Mouse (Mus musculus) lung, embryonic 14.5 days (tissue): ENCODE results near the gene Rgs14. TPM values are rescaled to one million over a fixed set of nuclear protein-coding genes. Genes with fewer than 3 reads are reported as not detected.

Source experiments
- ATAC-seq: fragments of 200-750 bp; cut with Nextera tagmentation; 2 replicates; pipeline ENCODE4 v1.8.0; 2017; ENCODE audit warnings: mild to moderate bottlenecking, moderate TSS enrichment, moderate library complexity; ENCODE audit not compliant: insufficient read depth
- DNase-seq: peaks from one replicate; pipeline ENCODE4 v3.0.0-alpha.2; 2015
- H3K27ac ChIP-seq: fragments of 300-500 bp; sonication (generic); 2 replicates; pipeline ENCODE4 v1.5.1; 2014; ENCODE audit warnings: low read depth, mild to moderate bottlenecking, moderate library complexity
- H3K27me3 ChIP-seq: fragments of 300-500 bp; sonication (generic); 2 replicates; pipeline ENCODE4 v1.6.1; 2014; ENCODE audit warnings: low read length, control low read depth; ENCODE audit not compliant: insufficient read depth
- H3K36me3 ChIP-seq: fragments of 300-500 bp; sonication (generic); 2 replicates; pipeline ENCODE4 v1.6.1; 2014; ENCODE audit warnings: control low read depth; ENCODE audit not compliant: insufficient read depth
- H3K4me1 ChIP-seq: fragments of 300-500 bp; sonication (generic); 2 replicates; pipeline ENCODE4 v1.6.1; 2014; ENCODE audit warnings: antibody characterized with exemption, control low read depth; ENCODE audit not compliant: insufficient read depth
- H3K4me2 ChIP-seq: fragments of 300-500 bp; sonication (generic); 2 replicates; pipeline ENCODE4 v1.6.1; 2014; ENCODE audit warnings: mild to moderate bottlenecking
- H3K4me3 ChIP-seq: fragments of 300-500 bp; sonication (generic); 2 replicates; pipeline ENCODE4 v1.5.1; 2014; ENCODE audit warnings: low read depth, low read length
- H3K9ac ChIP-seq: fragments of 300-500 bp; sonication (generic); 2 replicates; pipeline ENCODE4 v1.6.1; 2014
- H3K9me3 ChIP-seq: fragments of 300-500 bp; sonication (generic); 2 replicates; pipeline ENCODE4 v1.6.1; 2016; ENCODE audit warnings: low read depth, low read length, control low read depth
- CTCF ChIP-seq: IDR thresholded peaks from 2 replicates; pipeline ENCODE4 v1.5.1; 2016; ENCODE audit warnings: antibody characterized with exemption, low read depth
- WGBS: fragments of 180-500 bp; shearing (Covaris S2); extraction: QIAGEN DNeasy Blood & Tissue Kit; methylation state at CpG from one replicate; pipeline ENCODE4 v1.1.7; 2014; 5-methylcytosine and 5-hydroxymethylcytosine counted together
- polyA plus RNA-seq: library from polyadenylated mRNA; unstranded; fragments of >200 nt; fragmentation: Nextera tagmentation; extraction: Ambion mirVana; gene quantifications from 2 replicates; pipeline ENCODE4 v1.2.1, GENCODE M21; 2014

Gene Rgs14
- polyA plus RNA-seq = 0.69 and 1.0 TPM in 2 replicates

- H3K9me3 ChIP-seq = no peaks in the 10 kb centered on the region
- H3K4me2 ChIP-seq = 0 out of 2 replicates have a peak within 1 kb of the TSS, but pooled peaks have one; percentile 18
- peak; percentile 28; the same call in 1 of the 2 replicates for ATAC-seq
- no peaks in the 10 kb centered on the region for H3K4me1 ChIP-seq
- no peaks in the 10 kb centered on the region for H3K27me3 ChIP-seq
- WGBS = 44% methylated on average over 13 of the region's 13 CpGs
- no peak within 1 kb of the TSS for H3K27ac ChIP-seq
- no peak within 1 kb of the TSS; the same call in 1 of the 2 replicates for H3K9ac ChIP-seq
- no peak within 1 kb of the TSS for H3K4me3 ChIP-seq
- no peaks in the 10 kb centered on the region for H3K36me3 ChIP-seq
- TF ChIP-seq CTCF = no peak
- DNase-seq = no peak
Measured at GRCm38 (mm10) chr13:55369531-55370114, at the start of gene Rgs14. Gene Rgs14 (plus strand): TSS chr13:55369732.

GRCm38 (mm10) chr13:55319931-55320533 is 49.5 kb upstream of the Rgs14 start, which contains the start of gene Prelid1:
Gene Prelid1 (plus strand): TSS chr13:55320500.
- H3K27me3 ChIP-seq = no peaks in the 10 kb centered on the region
- H3K36me3 ChIP-seq = peaks cover 69% of the 10 kb centered on the region
- H3K27ac ChIP-seq = no peak within 1 kb of the TSS; the same call in 1 of the 2 replicates
- no peak for DNase-seq
- WGBS = 73% methylated on average over 4 of the region's 4 CpGs
- TF ChIP-seq CTCF = no peak
- no peaks in the 10 kb centered on the region for H3K9me3 ChIP-seq
- no peak for ATAC-seq
- H3K9ac ChIP-seq = peak within 1 kb of the TSS; percentile 91
- peaks cover 9% of the 10 kb centered on the region; the same call in 1 of the 2 replicates for H3K4me1 ChIP-seq
- peak within 1 kb of the TSS; percentile 96 for H3K4me2 ChIP-seq
- H3K4me3 ChIP-seq = peak within 1 kb of the TSS; percentile 91

- Histone ChIP-seq H3K27me3 (no peaks in the 10 kb centered on the region), H3K27ac (peak within 1 kb of the TSS; percentile 83), H3K36me3 (peaks cover 68% of the 10 kb centered on the region), H3K4me2 (peak within 1 kb of the TSS; percentile 96), H3K9ac (peak within 1 kb of the TSS; percentile 91), H3K9me3 (no peaks in the 10 kb centered on the region), H3K4me1 (peaks cover 9% of the 10 kb centered on the region; the same call in 1 of the 2 replicates), H3K4me3 (peak within 1 kb of the TSS; percentile 91)
- ATAC-seq = peak; percentile 92
- DNase-seq = peak; percentile 97
- no peak for TF ChIP-seq CTCF
- under 1% methylated on average over 73 of the region's 73 CpGs for whole genome bisulfite sequencing
Measured at GRCm38 (mm10) chr13:55321434-55322129, 48.0 kb upstream of the Rgs14 start, which contains the start of gene Rab24. Gene Rab24 (minus strand): TSS chr13:55321946.

- Histone ChIP-seq H3K4me3 (peak overlapping the region; percentile 91), H3K36me3 (peaks cover 68% of the 10 kb centered on the region), H3K4me2 (peak overlapping the region; percentile 96), H3K4me1 (peaks cover 9% of the 10 kb centered on the region; the same call in 1 of the 2 replicates), H3K9ac (peak overlapping the region; percentile 91), H3K27ac (peak overlapping the region; percentile 83), H3K27me3 (no peaks in the 10 kb centered on the region), H3K9me3 (no peaks in the 10 kb centered on the region)
- TF ChIP-seq CTCF = peak; percentile 55
- DNase-seq (peak; percentile 78), ATAC-seq (peak; percentile 7)
- WGBS = under 1% methylated on average over 31 of the region's 31 CpGs
Measured at GRCm38 (mm10) chr13:55322130-55322825, 47.3 kb upstream of the Rgs14 start.

GRCm38 (mm10) chr13:55325596-55325995 is 43.9 kb upstream of the Rgs14 start:
- Histone ChIP-seq H3K9ac (no peak overlapping the region; the same call in 1 of the 2 replicates), H3K27ac (no peak overlapping the region), H3K36me3 (peaks cover 43% of the 10 kb centered on the region), H3K27me3 (no peaks in the 10 kb centered on the region), H3K4me1 (peaks cover 11% of the 10 kb centered on the region), H3K4me2 (no peak overlapping the region), H3K4me3 (no peak overlapping the region; the same call in 1 of the 2 replicates), H3K9me3 (no peaks in the 10 kb centered on the region)
- ATAC-seq (no peak), DNase-seq (no peak)
- TF ChIP-seq CTCF = no peak
- WGBS = 65% methylated on average over 11 of the region's 11 CpGs

- 39% methylated on average over 4 of the region's 4 CpGs for WGBS
- TF ChIP-seq CTCF = no peak
- no peak for ATAC-seq
- peaks cover 42% of the 10 kb centered on the region for H3K36me3 ChIP-seq
- H3K4me1 ChIP-seq = peaks cover 17% of the 10 kb centered on the region
- no peak for DNase-seq
- H3K9me3 ChIP-seq = no peaks in the 10 kb centered on the region
- H3K27ac ChIP-seq = peak overlapping the region; percentile 18; the same call in 1 of the 2 replicates
- H3K27me3 ChIP-seq = no peaks in the 10 kb centered on the region
- peak overlapping the region; percentile 65; the same call in 1 of the 2 replicates for H3K4me3 ChIP-seq
- no peak overlapping the region for H3K9ac ChIP-seq
- H3K4me2 ChIP-seq = peak overlapping the region; percentile 90; the same call in 1 of the 2 replicates
Measured at GRCm38 (mm10) chr13:55327169-55327568, 42.4 kb upstream of the Rgs14 start.
